ENCODE assay signal across 8 mouse cellular contexts in genomic region chr17:46645561-46646321, GRCm38 (mm10). TPM values are rescaled to one million over a fixed set of nuclear protein-coding genes. Genes with fewer than 3 reads are reported as not detected.
DNase-seq lines count a peak whose midpoint lies in the region; ATAC-seq and TF ChIP-seq lines count a peak whose summit lies in the region.

Gene Klc4, minus strand, starts transcription at chr17:46646022.
Gene Mrpl2, plus strand, starts transcription at chr17:46646229.

- peaks cover 58% of the 10 kb centered on the region for H3K36me3 ChIP-seq in megakaryocyte, embryonic 14.5 days (replicated peaks; ENCODE audit: low read length)

- DNase-seq in gastrocnemius, adult 8-10 months (ENCODE audit: low spot score in 2 of 2): peak; percentile 95 to 97
- DNase-seq in hindlimb bud, embryonic 11.5 days (ENCODE audit: extremely low spot score, low read depth, low spot score): peak; percentile 96
- DNase-seq in left cerebral cortex, adult 8-10 months (ENCODE audit: low spot score in 2 of 2): peak; percentile 98 to 99
- DNase-seq in right cerebral cortex, postnatal 10 days (ENCODE audit: low spot score in 2 of 2): peak; percentile 99
- peak; percentile 98 for DNase-seq in urinary bladder, postnatal 25 days (ENCODE audit: low spot score)

- H3K4me3 ChIP-seq in cortical plate, adult 2 months (ENCODE audit: insufficient read depth, low read length): peak within 1 kb of the TSS; percentile 60
- peak within 1 kb of the TSS; percentile 98 for H3K4me3 ChIP-seq in megakaryocyte, embryonic 14.5 days (replicated peaks)

- no peak for TF ChIP-seq CTCF in cortical plate, adult 2 months (IDR thresholded peaks at IDR 0.05; ENCODE audit: extremely low read depth, insufficient read depth, low read length)

- H3K27ac ChIP-seq in cortical plate, adult 2 months (ENCODE audit: insufficient read depth, low read length): peak within 1 kb of the TSS; percentile 55; the same call in 1 of the 2 replicates

- H3K27me3 ChIP-seq in megakaryocyte, embryonic 14.5 days (replicated peaks): no peaks in the 10 kb centered on the region

- TF ChIP-seq POLR2A in cortical plate, adult 2 months (IDR thresholded peaks at IDR 0.05; ENCODE audit: extremely low read depth, insufficient read depth, low read length): peak; percentile 91

- ATAC-seq in activated CD4-positive, CD25-positive, alpha-beta regulatory T cell, adult 4 months: peak; percentile 77

- no peaks in the 10 kb centered on the region; the same call in 1 of the 2 replicates for H3K4me1 ChIP-seq in cortical plate, adult 2 months (ENCODE audit: control insufficient read depth, insufficient read depth, low read length)
- H3K4me1 ChIP-seq in megakaryocyte, embryonic 14.5 days: peaks cover 70% of the 10 kb centered on the region

- H3K9me3 ChIP-seq in megakaryocyte, embryonic 14.5 days: no peaks in the 10 kb centered on the region

RNA-seq across cellular contexts. Expression of gene Klc4, which starts in this region (rescaled TPM):
- 10 to 100 TPM in 1 of 2 experiments, 1 to 10 TPM in 1; 5.6 to 11.2 TPM for polyA plus RNA-seq in activated CD4-positive, CD25-positive, alpha-beta regulatory T cell, adult 4 months (2017; shearing (Covaris generic))
- 20.0 and 20.6 TPM in 2 replicates for polyA plus RNA-seq in cortical plate, adult 2 months (2012; rRNA removed)
- 10 to 100 TPM; 13.2 to 14.4 (median 13.5) TPM for total RNA-seq in gastrocnemius, adult 8-10 months (2022)
- total RNA-seq in left cerebral cortex, adult 8-10 months (2022): 10 to 100 TPM; 20.8 to 23.4 (median 22.5) TPM
- polyA plus RNA-seq in megakaryocyte, embryonic 14.5 days (2012; ENCODE audit: insufficient read depth, low replicate concordance): 33.6 and 42.0 TPM in 2 replicates

RNA-seq across cellular contexts. Expression of gene Mrpl2, which starts in this region (rescaled TPM):
- 10 to 100 TPM; 67.3 to 68.4 TPM for polyA plus RNA-seq in activated CD4-positive, CD25-positive, alpha-beta regulatory T cell, adult 4 months (2017; shearing (Covaris generic))
- polyA plus RNA-seq in cortical plate, adult 2 months (2012; rRNA removed): 46.2 and 52.6 TPM in 2 replicates
- total RNA-seq in gastrocnemius, adult 8-10 months (2022): 100 to 1,000 TPM in 2 of 4 experiments, 10 to 100 TPM in 2; 88.6 to 106 (median 98.1) TPM
- 10 to 100 TPM; 54.2 to 66.0 (median 59.1) TPM for total RNA-seq in left cerebral cortex, adult 8-10 months (2022)
- polyA plus RNA-seq in megakaryocyte, embryonic 14.5 days (2012; ENCODE audit: insufficient read depth, low replicate concordance): 289 and 528 TPM in 2 replicates

Comparison
In these comparisons a context has a peak if more than half of its experiments do, and no peak if none do; other contexts are left out.
1. Peak in every context shown above with its lines: DNase-seq, ATAC-seq, H3K4me3 ChIP-seq and H3K27ac ChIP-seq.